Mouse (Mus musculus) left cerebral cortex, postnatal 4 days (tissue): Measurements from ENCODE around the gene Rpl6. TPM values are rescaled to one million over a fixed set of nuclear protein-coding genes. Genes with fewer than 3 reads are reported as not detected.
"Not testable (repeated sequence)": the region's sequence is repeated elsewhere in the genome, so short reads cannot be mapped to it uniquely, and the experiment has no call there.

Experiments used
- DNase-seq: peaks from one replicate; pipeline ENCODE4 v3.0.0-alpha.2; 2022
- intact Hi-C: fragments of 180-260 bp; cut with DNase I; formaldehyde crosslinking; loops from one replicate; pipeline ENCODE4 v1.15.1; 2025
- total RNA-seq, 2 experiments: library from RNA; stranded (reverse); gene quantifications; 2 replicates each; pipeline ENCODE4 v1.2.3; 2021

Rpl6 gene
- total RNA-seq, 2 experiments from 2014 or later, result 639 to 650 TPM

- intact Hi-C loops, result no loop called here
- DNase-seq, result no peak
These were observed 10.1 kb upstream of the Rpl6 start for GRCm38 (mm10) chr5:121194173-121194572.

GRCm38 (mm10) chr5:121196764-121197163, 7.5 kb upstream of the Rpl6 start:
- DNase-seq, result no peak
- intact Hi-C loops, result no loop called here

- no peak for DNase-seq
- intact Hi-C loops, result no loop called here
These were observed 6.9 kb upstream of the Rpl6 start for GRCm38 (mm10) chr5:121197337-121197736.

- DNase-seq, result no peak
- intact Hi-C loops, result no loop called here
These were observed 5.9 kb upstream of the Rpl6 start for GRCm38 (mm10) chr5:121198376-121198775.

- intact Hi-C loops, result no loop called here
- DNase-seq, result no peak
These were observed 2.5 kb upstream of the Rpl6 start for GRCm38 (mm10) chr5:121201739-121202138.

- intact Hi-C loops, result no loop called here
- DNase-seq, result no peak
These were observed 1.8 kb upstream of the Rpl6 start for GRCm38 (mm10) chr5:121202467-121202866.

- intact Hi-C loops, result loop anchor here (5.0 kb wide), 1 partner anchor 177 kb away; no protein-coding TSS in a partner anchor
- DNase-seq, result not testable (repeated sequence)
These were observed 1.4 kb downstream of the Rpl6 start for GRCm38 (mm10) chr5:121205537-121206130.

GRCm38 (mm10) chr5:121206540-121206939, 2.3 kb downstream of the Rpl6 start:
- DNase-seq, result no peak
- intact Hi-C loops, result loop anchor here (5.0 kb wide), 1 partner anchor 176 kb away; no protein-coding TSS in a partner anchor

GRCm38 (mm10) chr5:121206984-121207383, 2.7 kb downstream of the Rpl6 start:
- intact Hi-C loops, result loop anchor here (5.0 kb wide), 1 partner anchor 175 kb away; no protein-coding TSS in a partner anchor

GRCm38 (mm10) chr5:121209755-121210600, 5.7 kb downstream of the Rpl6 start:
- intact Hi-C loops, result loop anchor here (5.0 kb wide), 1 partner anchor 172 kb away; no protein-coding TSS in a partner anchor

More at GRCm38 (mm10) chr5:121206984-121207383, 2.7 kb downstream of the Rpl6 start:
- no peak for DNase-seq

GRCm38 (mm10) chr5:121210601-121210924, 6.3 kb downstream of the Rpl6 start:
- DNase-seq, result no peak
- intact Hi-C loops, result no loop called here

More at GRCm38 (mm10) chr5:121209755-121210600, 5.7 kb downstream of the Rpl6 start:
- no peak for DNase-seq

- intact Hi-C loops, result no loop called here
- DNase-seq, result no peak
These were observed 7.8 kb downstream of the Rpl6 start for GRCm38 (mm10) chr5:121212108-121212507.

- no peak for DNase-seq
- intact Hi-C loops, result loop anchor here (5.0 kb wide), 1 partner anchor 53 kb away; no protein-coding TSS in a partner anchor
These were observed 10.4 kb downstream of the Rpl6 start for GRCm38 (mm10) chr5:121214707-121215106.

GRCm38 (mm10) chr5:121215380-121216125, 11.3 kb downstream of the Rpl6 start:
- intact Hi-C loops, result loop anchor here (5.0 kb wide), 1 partner anchor 52 kb away; no protein-coding TSS in a partner anchor

GRCm38 (mm10) chr5:121216126-121216446, 11.8 kb downstream of the Rpl6 start:
- DNase-seq, result peak; percentile 19
- intact Hi-C loops, result loop anchor here (5.0 kb wide), 1 partner anchor 51 kb away; no protein-coding TSS in a partner anchor

More at GRCm38 (mm10) chr5:121215380-121216125, 11.3 kb downstream of the Rpl6 start:
- peak; percentile 69 for DNase-seq

GRCm38 (mm10) chr5:121216584-121217312, 12.5 kb downstream of the Rpl6 start:
- intact Hi-C loops, result loop anchor here (5.0 kb wide), 1 partner anchor 51 kb away; no protein-coding TSS in a partner anchor
- not testable (repeated sequence) for DNase-seq

GRCm38 (mm10) chr5:121217313-121217634, 13.0 kb downstream of the Rpl6 start:
- intact Hi-C loops, result loop anchor here (5.0 kb wide), 1 partner anchor 50 kb away; no protein-coding TSS in a partner anchor

GRCm38 (mm10) chr5:121219190-121219589, 14.9 kb downstream of the Rpl6 start:
- intact Hi-C loops, result loop anchor here (5.0 kb wide), 1 partner anchor 48 kb away; no protein-coding TSS in a partner anchor
- DNase-seq, result no peak

More at GRCm38 (mm10) chr5:121217313-121217634, 13.0 kb downstream of the Rpl6 start:
- DNase-seq, result no peak

- intact Hi-C loops, result loop anchor here (5.0 kb wide), 1 partner anchor 47 kb away; no protein-coding TSS in a partner anchor
- DNase-seq, result peak; percentile 98
These were observed 15.9 kb downstream of the Rpl6 start, which contains the start of gene Hectd4 for GRCm38 (mm10) chr5:121219980-121220731. Gene Hectd4 (plus strand): TSS chr5:121220219.
